Mouse (Mus musculus) cerebellum, adult 8-10 months (tissue): ENCODE results near the gene Abcb6.
A peak's percentile ranks its signal among the peaks of the same experiment; 100 is the strongest.

ENCODE experiments used
- DNase-seq: peaks from one replicate; pipeline ENCODE4 v3.0.0; 2022

The Abcb6 gene

DNA sequence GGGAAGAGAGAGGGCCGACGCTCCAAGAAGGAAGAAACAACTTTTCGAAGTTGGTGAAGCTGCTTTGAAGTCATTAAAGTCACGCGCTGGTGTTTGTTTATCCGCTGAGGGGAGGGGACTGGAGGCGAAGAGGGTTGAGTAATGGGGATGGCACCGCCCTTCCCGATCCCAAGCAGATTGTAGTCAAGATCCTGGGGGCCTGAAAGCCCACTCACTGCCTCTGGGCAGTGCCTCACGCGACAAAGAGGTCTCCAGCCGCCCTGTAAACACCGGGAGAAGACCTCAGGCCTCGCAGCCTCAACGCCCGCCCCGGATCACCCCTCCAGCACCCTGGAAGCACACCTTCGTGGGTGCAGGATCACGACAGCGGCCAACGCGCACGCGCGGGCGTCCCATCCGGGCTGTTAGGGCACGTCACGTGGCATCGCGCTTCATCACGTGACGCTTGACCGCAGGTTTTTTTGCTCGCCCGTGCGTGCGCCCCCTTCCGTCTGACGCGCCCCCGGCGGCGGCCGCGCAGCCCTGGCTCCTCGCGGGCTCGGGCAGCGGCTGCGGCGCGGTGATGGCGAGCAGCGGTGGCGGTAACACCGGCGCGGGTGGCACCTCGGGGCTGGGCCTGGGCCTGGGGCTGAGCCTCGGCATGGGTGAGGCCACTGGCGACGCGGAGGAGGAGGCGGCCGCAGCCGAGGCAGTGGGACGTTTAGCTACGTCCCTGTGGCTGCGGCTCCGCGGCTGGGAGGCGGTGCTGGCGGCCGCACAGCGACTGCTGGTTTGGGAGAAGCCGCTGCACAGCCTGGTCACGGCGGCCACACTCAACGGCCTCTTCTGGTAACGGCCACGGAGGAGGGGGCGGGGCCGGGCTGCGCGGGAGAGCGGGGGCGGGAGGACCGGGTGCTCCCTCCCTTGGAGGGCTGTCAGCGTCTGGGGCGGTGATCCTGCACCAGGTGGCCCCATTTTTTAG is 37.6 kb downstream of the Abcb6 start, which contains the start of the genes Cnppd1 and Retreg2:
Gene Cnppd1, minus strand, starts transcription at position 411 of the 961 bp plus-strand sequence.
Gene Retreg2, plus strand, starts transcription at position 478 of the 961 bp plus-strand sequence.
- DNase-seq = peak; percentile 96

- peak; percentile 48 for DNase-seq
Measured at GRCm38 (mm10) chr1:75141486-75142190, 38.6 kb downstream of the Abcb6 start.

- no peak for DNase-seq
Measured at GRCm38 (mm10) chr1:75140601-75141190, 39.5 kb downstream of the Abcb6 start.

DNA sequence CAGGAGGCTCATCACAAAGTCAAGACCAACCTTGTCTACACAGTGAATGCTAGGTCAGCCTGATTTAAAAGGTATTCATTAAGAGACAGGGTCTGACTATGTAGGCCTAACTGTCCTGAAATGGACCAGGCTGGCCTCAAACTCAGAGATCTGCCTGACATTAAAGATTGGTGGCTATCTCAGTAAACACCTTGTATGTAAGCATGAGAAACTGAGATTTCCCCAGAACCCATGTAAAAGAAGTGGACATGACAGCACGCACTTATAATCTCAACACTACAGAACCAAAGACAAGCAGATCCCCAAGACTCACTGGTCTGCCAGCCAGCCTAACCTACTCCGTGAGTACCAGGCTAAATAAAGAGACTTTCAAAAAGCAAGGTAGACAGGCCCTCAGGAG is 41.7 kb downstream of the Abcb6 start:
- DNase-seq = no peak

DNA sequence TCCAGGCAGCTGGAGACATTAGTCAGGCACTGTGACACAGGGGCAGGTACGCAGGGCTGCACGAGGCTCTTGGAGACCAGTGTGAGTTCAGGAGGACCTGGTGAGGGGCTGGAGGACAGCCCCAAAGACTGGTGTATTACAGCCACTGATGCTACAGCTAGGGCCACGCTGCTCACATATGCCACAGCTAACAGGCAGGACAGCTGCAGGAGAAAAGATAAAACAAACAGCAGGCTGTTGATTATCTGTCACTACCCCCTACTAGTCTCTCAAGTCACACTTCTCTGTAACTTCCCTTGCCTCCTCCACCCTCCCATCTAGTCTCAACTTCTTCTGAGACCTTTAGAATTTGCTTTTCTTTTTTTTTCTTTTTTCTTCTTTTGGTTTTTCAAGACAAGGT is 43.5 kb downstream of the Abcb6 start:
- DNase-seq = no peak

DNA sequence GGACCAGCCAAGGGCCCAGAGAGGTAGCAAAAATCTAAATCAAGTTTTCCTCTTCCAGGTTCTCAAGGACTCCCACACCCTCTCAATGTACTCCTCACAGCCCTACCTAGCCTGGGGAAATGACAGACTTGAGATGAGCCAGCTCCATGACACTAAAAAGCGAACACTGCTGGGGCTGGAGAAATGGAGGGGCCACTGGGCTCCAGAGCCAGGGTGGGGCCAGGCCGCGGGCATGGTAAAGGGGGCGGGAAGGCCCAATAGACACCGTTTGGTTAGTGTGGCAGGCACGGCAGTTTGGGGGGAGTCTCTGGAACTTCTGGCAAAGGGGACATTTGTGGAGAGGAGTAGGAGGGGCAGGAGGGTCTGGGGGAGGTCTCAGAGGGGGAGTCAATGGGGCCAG is 43.9 kb downstream of the Abcb6 start:
- DNase-seq = no peak

- no peak for DNase-seq
Measured at GRCm38 (mm10) chr1:75133421-75134207, 46.6 kb downstream of the Abcb6 start, which contains the start of gene Slc23a3. Gene Slc23a3 (minus strand): TSS chr1:75133890.

- DNase-seq = no peak
Measured at GRCm38 (mm10) chr1:75128641-75129040, 51.6 kb downstream of the Abcb6 start.

- no peak for DNase-seq
Measured at GRCm38 (mm10) chr1:75125418-75125817, 54.8 kb downstream of the Abcb6 start.

DNA sequence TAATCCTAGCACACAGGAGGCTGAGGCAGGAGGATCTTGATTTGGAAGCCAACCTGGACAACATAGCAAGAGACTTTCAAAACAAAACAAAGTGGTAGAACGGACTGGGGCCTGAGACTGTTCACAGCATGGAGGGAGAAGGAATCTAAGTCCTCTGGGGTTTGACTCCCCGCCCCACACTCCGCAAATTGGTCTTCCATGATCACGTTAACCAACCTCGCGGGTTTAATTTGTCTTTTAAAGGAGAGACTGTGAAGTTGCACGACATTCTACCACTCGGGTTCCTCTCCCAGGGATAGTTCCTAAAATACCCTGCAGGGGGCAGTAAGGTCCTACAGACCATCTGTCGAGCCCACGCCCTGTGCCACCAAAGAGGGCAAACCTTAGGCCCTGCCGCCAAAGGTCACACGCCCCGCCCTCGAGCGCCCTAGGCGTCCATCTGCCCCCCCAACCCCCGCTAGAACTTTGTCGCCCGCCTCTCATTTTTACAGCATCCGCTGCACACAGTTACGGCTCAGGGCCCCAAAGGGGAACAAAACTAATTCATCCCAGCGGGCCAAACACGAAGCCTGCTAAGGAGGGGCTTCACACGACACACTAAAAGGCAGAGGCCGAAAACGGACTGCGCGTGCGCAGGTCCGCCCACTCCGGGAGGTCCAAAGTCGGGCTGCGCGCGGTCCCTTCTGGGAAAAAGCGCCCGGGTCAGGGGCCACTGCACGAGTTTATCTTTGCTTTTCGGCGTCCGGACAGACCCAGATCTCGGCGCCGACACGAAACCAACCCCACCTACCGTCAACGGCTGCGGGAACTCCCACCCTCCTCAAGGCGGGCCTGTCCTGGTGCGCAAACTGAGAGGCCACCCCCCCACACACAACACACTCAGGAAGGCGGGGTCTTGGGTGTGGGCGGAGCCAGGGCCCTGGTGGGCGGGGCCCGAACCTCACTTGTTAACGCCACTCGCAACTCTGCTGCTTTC is 55.6 kb downstream of the Abcb6 start, which contains the start of gene Nhej1:
Gene Nhej1, minus strand, starts transcription at position 855 of the 976 bp plus-strand sequence.
- DNase-seq = peak; percentile 93

DNA sequence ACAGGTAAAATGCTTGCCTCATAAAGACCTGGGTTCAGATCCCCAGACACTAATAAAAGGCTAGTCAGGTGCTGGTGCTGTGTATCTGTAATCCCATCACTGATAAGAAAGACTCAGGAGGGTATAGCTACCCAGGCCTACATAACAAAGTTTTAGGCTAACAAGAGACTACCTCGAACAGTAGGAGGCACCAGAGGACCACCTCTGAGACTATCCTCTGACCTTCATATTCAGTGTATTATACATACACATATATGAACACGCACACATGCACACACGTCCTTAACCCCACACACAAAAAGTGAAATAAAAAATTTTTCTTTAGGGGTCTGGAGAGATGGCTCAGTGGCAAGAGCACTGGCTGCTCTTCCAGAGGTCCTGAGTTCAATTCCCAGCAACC is 58.0 kb downstream of the Abcb6 start:
- DNase-seq = no peak
